Mouse (Mus musculus): ENCODE data around the gene Polr3e.

- TF ChIP-seq CTCF (IDR thresholded peaks at IDR 0.05; ENCODE audit: control insufficient read depth, insufficient read depth, insufficient read length) (no peak), MYOD1 (IDR thresholded peaks at IDR 0.05; ENCODE audit: control insufficient read depth, insufficient read length, low read depth) (no peak), USF1 (IDR thresholded peaks at IDR 0.05; ENCODE audit: low read depth) (no peak), MAX (IDR thresholded peaks at IDR 0.05) (no peak)
Observed at GRCm38 (mm10) chr7:120938206-120938605, 20.7 kb downstream of the Polr3e start.

Measured in C2C12 (cell line).